In genomic region chr7:51791561-51791863, GRCm38 (mm10) we compare ENCODE assay signal across 22 mouse cellular contexts.
DNase-seq lines count a peak whose midpoint lies in the region; ATAC-seq and TF ChIP-seq lines count a peak whose summit lies in the region.
"Had no signal": no experiment of that assay in that cellular context is flagged by ENCODE, and none has a peak within 500 bp of the region (broad histone marks: within the 10 kb centered on the region; RNA-seq: fewer than 3 reads in every experiment).

No protein-coding gene starts in this region.

- no peak for TF ChIP-seq CTCF in stomach, postnatal 0 days (IDR thresholded peaks at IDR 0.05; ENCODE audit: low read depth)

- H3K27ac ChIP-seq in neural tube, embryonic 12.5 days: peak overlapping the region; percentile 46; the same call in 1 of the 2 replicates
- peak overlapping the region; percentile 83 for H3K27ac ChIP-seq in hindbrain, embryonic 15.5 days (replicated peaks)
- peak overlapping the region; percentile 86 for H3K27ac ChIP-seq in midbrain, embryonic 14.5 days (replicated peaks; ENCODE audit: low read depth, low read length)
- no peak overlapping the region for H3K27ac ChIP-seq in stomach, postnatal 0 days (replicated peaks)
- H3K27ac ChIP-seq: heart, embryonic 10.5 days; limb, embryonic 12.5 days; liver, embryonic 12.5 days had no signal

- no peaks in the 10 kb centered on the region for H3K9me3 ChIP-seq in neural tube, embryonic 12.5 days
- no peaks in the 10 kb centered on the region for H3K9me3 ChIP-seq in hindbrain, embryonic 15.5 days
- H3K9me3 ChIP-seq in midbrain, embryonic 14.5 days (ENCODE audit: control insufficient read depth, low read length): no peaks in the 10 kb centered on the region
- H3K9me3 ChIP-seq in stomach, postnatal 0 days (ENCODE audit: control insufficient read depth, low read length): no peaks in the 10 kb centered on the region
- H3K9me3 ChIP-seq: heart, embryonic 10.5 days; limb, embryonic 12.5 days; liver, embryonic 12.5 days had no signal

- H3K4me2 ChIP-seq in neural tube, embryonic 12.5 days (replicated peaks): 0 out of 2 replicates have a peak overlapping the region, but pooled peaks have one; percentile 24
- H3K4me2 ChIP-seq in hindbrain, embryonic 15.5 days: peak overlapping the region; percentile 42
- H3K4me2 ChIP-seq in midbrain, embryonic 14.5 days (ENCODE audit: low read length): peak overlapping the region; percentile 30
- H3K4me2 ChIP-seq in stomach, postnatal 0 days (replicated peaks; ENCODE audit: low read depth): no peak overlapping the region
- H3K4me2 ChIP-seq: limb, embryonic 12.5 days; liver, embryonic 12.5 days had no signal

- H3K9ac ChIP-seq in neural tube, embryonic 12.5 days: no peak overlapping the region
- no peak overlapping the region for H3K9ac ChIP-seq in hindbrain, embryonic 15.5 days
- peak overlapping the region; percentile 37; the same call in 1 of the 2 replicates for H3K9ac ChIP-seq in midbrain, embryonic 14.5 days (replicated peaks; ENCODE audit: low read length)
- no peak overlapping the region for H3K9ac ChIP-seq in stomach, postnatal 0 days (ENCODE audit: low read length)
- H3K9ac ChIP-seq: limb, embryonic 12.5 days; liver, embryonic 12.5 days had no signal

- no peak for TF ChIP-seq EP300 in stomach, postnatal 0 days (optimal IDR thresholded peaks at IDR 0.05)

- no peak overlapping the region for H3K4me3 ChIP-seq in neural tube, embryonic 12.5 days
- H3K4me3 ChIP-seq in hindbrain, embryonic 15.5 days: no peak overlapping the region
- H3K4me3 ChIP-seq in midbrain, embryonic 14.5 days (replicated peaks; ENCODE audit: low read depth, low read length): no peak overlapping the region
- no peak overlapping the region for H3K4me3 ChIP-seq in stomach, postnatal 0 days (ENCODE audit: low read depth, low read length)
- H3K4me3 ChIP-seq: heart, embryonic 10.5 days; limb, embryonic 12.5 days; liver, embryonic 12.5 days had no signal

- H3K36me3 ChIP-seq in neural tube, embryonic 12.5 days: no peaks in the 10 kb centered on the region
- H3K36me3 ChIP-seq in hindbrain, embryonic 15.5 days: no peaks in the 10 kb centered on the region
- H3K36me3 ChIP-seq in midbrain, embryonic 14.5 days (ENCODE audit: control insufficient read depth, insufficient read depth, low read length): no peaks in the 10 kb centered on the region
- no peaks in the 10 kb centered on the region for H3K36me3 ChIP-seq in stomach, postnatal 0 days (ENCODE audit: control insufficient read depth, insufficient read depth, low read length)
- H3K36me3 ChIP-seq: heart, embryonic 10.5 days; limb, embryonic 12.5 days; liver, embryonic 12.5 days had no signal

- no peaks in the 10 kb centered on the region for H3K27me3 ChIP-seq in neural tube, embryonic 12.5 days (replicated peaks)
- H3K27me3 ChIP-seq in hindbrain, embryonic 15.5 days: no peaks in the 10 kb centered on the region
- H3K27me3 ChIP-seq in midbrain, embryonic 14.5 days (ENCODE audit: control insufficient read depth, insufficient read depth, low read length): no peaks in the 10 kb centered on the region
- no peaks in the 10 kb centered on the region for H3K27me3 ChIP-seq in stomach, postnatal 0 days (ENCODE audit: control insufficient read depth, insufficient read depth, low read length)
- H3K27me3 ChIP-seq: limb, embryonic 12.5 days; liver, embryonic 12.5 days; Patski had no signal

- no peak for DNase-seq in neural tube, embryonic 10.5 days (ENCODE audit: extremely low spot score, low spot score)
- DNase-seq in midbrain, embryonic 14.5 days: no peak
- DNase-seq in urinary bladder, postnatal 25 days (ENCODE audit: low spot score): no peak
- DNase-seq in stomach, postnatal 0 days (ENCODE audit: low spot score): no peak
- no peak for DNase-seq in layer of hippocampus, postnatal 36 days
- DNase-seq: adrenal gland, postnatal 25 days; cerebellum, adult 11-12 months; cerebellum, postnatal 36 days; kidney, adult 18-20 months; kidney, postnatal 14 days; lung, adult 2 months; lung, postnatal 36 days; right cerebral cortex, adult 18-20 months; thymus, postnatal 36 days had no signal

- H3K4me1 ChIP-seq in neural tube, embryonic 12.5 days: no peaks in the 10 kb centered on the region
- H3K4me1 ChIP-seq in hindbrain, embryonic 15.5 days (replicated peaks): peaks cover 12% of the 10 kb centered on the region
- H3K4me1 ChIP-seq in midbrain, embryonic 14.5 days (ENCODE audit: control insufficient read depth, insufficient read depth, low read length): peaks cover 14% of the 10 kb centered on the region
- no peaks in the 10 kb centered on the region for H3K4me1 ChIP-seq in stomach, postnatal 0 days (replicated peaks; ENCODE audit: control insufficient read depth, insufficient read depth)
- H3K4me1 ChIP-seq: heart, embryonic 10.5 days; liver, embryonic 12.5 days had no signal

- ATAC-seq in neural tube, embryonic 12.5 days (ENCODE audit: low FRiP score, low read depth): 0 out of 2 replicates have a peak, but pooled peaks have one; percentile 19
- ATAC-seq in hindbrain, embryonic 15.5 days (ENCODE audit: low FRiP score, low read depth): 0 out of 2 replicates have a peak, but pooled peaks have one; percentile 24
- 0 out of 2 replicates have a peak, but pooled peaks have one; percentile 15 for ATAC-seq in midbrain, embryonic 14.5 days (ENCODE audit: low FRiP score, low TSS enrichment)
- no peak for ATAC-seq in activated CD4-positive, CD25-positive, alpha-beta regulatory T cell, adult 4 months
- ATAC-seq in stomach, postnatal 0 days (ENCODE audit: low FRiP score, low TSS enrichment): no peak
- ATAC-seq: CD4-positive, CD25-positive, alpha-beta regulatory T cell, adult 4 months; liver, embryonic 12.5 days; Patski had no signal

- WGBS in neural tube, embryonic 12.5 days: 69% methylated on average over 3 of the region's 3 CpGs
- WGBS in hindbrain, embryonic 15.5 days: 32% methylated on average over 3 of the region's 3 CpGs
- WGBS in midbrain, embryonic 14.5 days: 60% methylated on average over 3 of the region's 3 CpGs
- 76% methylated on average over 3 of the region's 3 CpGs for WGBS in stomach, postnatal 0 days

Comparison
In these comparisons a context has a peak if more than half of its experiments do, and no peak if none do; other contexts are left out.
1. ATAC-seq: peak in neural tube, embryonic 12.5 days (single experiment), hindbrain, embryonic 15.5 days (single experiment) and midbrain, embryonic 14.5 days (single experiment); none in activated CD4-positive, CD25-positive, alpha-beta regulatory T cell, adult 4 months (single experiment) and stomach, postnatal 0 days (single experiment).